Mouse (Mus musculus): ENCODE results near the gene Olfr155.
A peak's percentile ranks its signal among the peaks of the same experiment; 100 is the strongest.

Olfr155 gene

DNA sequence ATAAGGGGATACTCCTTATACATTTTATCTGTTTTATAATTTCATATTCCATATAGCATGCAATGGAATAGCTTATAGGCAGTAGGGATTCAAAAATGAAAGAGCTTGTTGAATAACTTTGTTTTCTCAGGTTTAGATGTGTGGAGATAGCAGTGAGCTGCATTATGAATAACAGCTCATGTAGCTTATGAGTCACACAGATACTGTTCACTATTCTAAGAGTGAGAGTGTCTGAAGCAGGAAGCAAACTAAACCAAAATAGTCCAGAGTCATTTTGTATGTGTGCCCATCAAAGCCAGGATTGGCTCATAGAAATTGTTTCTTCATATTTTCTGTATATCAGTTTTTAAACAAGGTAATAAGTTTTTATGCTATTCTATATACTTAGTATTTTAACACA lies 45.8 kb downstream of the Olfr155 start:
- DNase-seq = no peak

GRCm38 (mm10) chr4:43899197-43899596 lies 47.8 kb downstream of the Olfr155 start:
- no peak for DNase-seq

DNA sequence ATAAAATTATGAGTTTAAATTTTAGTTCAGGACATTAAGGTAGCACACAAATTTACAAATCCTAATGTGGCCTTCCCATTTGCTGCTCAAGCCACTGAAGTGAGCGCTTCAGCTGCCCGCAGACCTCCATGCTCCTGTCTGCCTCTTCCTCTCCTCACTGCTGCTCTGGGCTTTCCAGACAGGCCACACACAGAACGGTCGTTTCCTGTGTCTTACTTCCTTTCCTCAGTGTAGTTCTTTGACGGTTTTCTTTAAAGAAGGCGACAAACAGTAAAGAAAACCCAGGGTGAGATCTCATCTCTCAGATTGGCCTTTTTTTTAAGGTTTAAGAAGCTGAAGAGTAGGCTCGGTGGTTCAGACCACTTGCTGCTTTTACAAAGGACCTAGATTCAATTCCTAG lies 52.3 kb downstream of the Olfr155 start:
- DNase-seq = no peak

DNA sequence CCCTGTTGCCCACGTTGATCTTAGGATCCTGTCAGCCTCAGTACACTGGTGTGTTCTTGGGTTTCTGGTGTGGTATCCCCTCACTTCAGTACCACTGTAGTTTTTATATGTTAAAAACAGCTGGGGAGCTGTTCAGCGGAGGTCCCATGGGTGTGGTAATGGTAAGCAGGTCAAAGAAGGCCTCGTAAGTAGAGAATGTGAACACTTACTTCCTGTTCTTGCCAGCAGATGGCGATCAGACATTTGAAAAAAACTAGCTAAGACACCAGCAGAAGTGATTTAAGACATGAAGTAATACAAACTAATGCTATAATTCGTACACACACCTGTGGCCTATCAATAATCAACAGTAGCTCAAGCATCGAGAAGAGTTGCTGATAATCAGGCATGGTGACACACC lies 55.1 kb downstream of the Olfr155 start:
- peak; percentile 34 to 54 for DNase-seq

Measured in lung, adult 18-20 months (tissue).